Mouse (Mus musculus) forebrain, embryonic 13.5 days (tissue): ENCODE results near the gene Chordc1. TPM values are rescaled to one million over a fixed set of nuclear protein-coding genes. Genes with fewer than 3 reads are reported as not detected.
"Not testable (repeated sequence)": the region's sequence is repeated elsewhere in the genome, so short reads cannot be mapped to it uniquely, and the experiment has no call there.

ENCODE experiments used
- ATAC-seq: fragments of 200-750 bp; cut with Nextera tagmentation; 2 replicates; pipeline ENCODE4 v1.8.0; 2017
- H3K27ac ChIP-seq: fragments of 300-500 bp; sonication (generic); 2 replicates; pipeline ENCODE4 v1.5.1; 2015; ENCODE audit warnings: inconsistent platforms, mild to moderate bottlenecking, moderate library complexity
- H3K27me3 ChIP-seq: fragments of 300-500 bp; sonication (generic); 2 replicates; pipeline ENCODE4 v1.6.1; 2015; ENCODE audit warnings: mild to moderate bottlenecking, inconsistent platforms
- H3K36me3 ChIP-seq: fragments of 300-500 bp; sonication (generic); 2 replicates; pipeline ENCODE4 v1.6.1; 2015; ENCODE audit warnings: mild to moderate bottlenecking, inconsistent platforms; ENCODE audit not compliant: poor library complexity, severe bottlenecking
- H3K4me1 ChIP-seq: fragments of 300-500 bp; sonication (generic); 2 replicates; pipeline ENCODE4 v1.6.1; 2015; ENCODE audit warnings: inconsistent platforms
- H3K4me2 ChIP-seq: fragments of 300-500 bp; sonication (generic); 2 replicates; pipeline ENCODE4 v1.6.1; 2015; ENCODE audit warnings: inconsistent platforms, mild to moderate bottlenecking, moderate library complexity
- H3K4me3 ChIP-seq: fragments of 300-500 bp; sonication (generic); 2 replicates; pipeline ENCODE4 v1.5.1; 2015; ENCODE audit warnings: mild to moderate bottlenecking, inconsistent platforms
- H3K9ac ChIP-seq: fragments of 300-500 bp; sonication (generic); 2 replicates; pipeline ENCODE4 v1.6.1; 2015; ENCODE audit warnings: mild to moderate bottlenecking, inconsistent platforms
- H3K9me3 ChIP-seq: fragments of 300-500 bp; sonication (generic); replicated peaks from 2 replicates; pipeline ENCODE4 v1.6.1; 2016; ENCODE audit warnings: inconsistent platforms
- WGBS: fragments of 180-500 bp; shearing (Covaris S2); methylation state at CpG from one replicate; pipeline ENCODE4 v1.1.7; 2015; 5-methylcytosine and 5-hydroxymethylcytosine counted together
- polyA plus RNA-seq: library from polyadenylated mRNA; unstranded; fragments of >200 nt; fragmentation: Nextera tagmentation; extraction: Ambion mirVana; gene quantifications from 2 replicates; pipeline ENCODE4 v1.2.1, GENCODE M21; 2015

The Chordc1 gene
- 114 and 126 TPM in 2 replicates for polyA plus RNA-seq

DNA sequence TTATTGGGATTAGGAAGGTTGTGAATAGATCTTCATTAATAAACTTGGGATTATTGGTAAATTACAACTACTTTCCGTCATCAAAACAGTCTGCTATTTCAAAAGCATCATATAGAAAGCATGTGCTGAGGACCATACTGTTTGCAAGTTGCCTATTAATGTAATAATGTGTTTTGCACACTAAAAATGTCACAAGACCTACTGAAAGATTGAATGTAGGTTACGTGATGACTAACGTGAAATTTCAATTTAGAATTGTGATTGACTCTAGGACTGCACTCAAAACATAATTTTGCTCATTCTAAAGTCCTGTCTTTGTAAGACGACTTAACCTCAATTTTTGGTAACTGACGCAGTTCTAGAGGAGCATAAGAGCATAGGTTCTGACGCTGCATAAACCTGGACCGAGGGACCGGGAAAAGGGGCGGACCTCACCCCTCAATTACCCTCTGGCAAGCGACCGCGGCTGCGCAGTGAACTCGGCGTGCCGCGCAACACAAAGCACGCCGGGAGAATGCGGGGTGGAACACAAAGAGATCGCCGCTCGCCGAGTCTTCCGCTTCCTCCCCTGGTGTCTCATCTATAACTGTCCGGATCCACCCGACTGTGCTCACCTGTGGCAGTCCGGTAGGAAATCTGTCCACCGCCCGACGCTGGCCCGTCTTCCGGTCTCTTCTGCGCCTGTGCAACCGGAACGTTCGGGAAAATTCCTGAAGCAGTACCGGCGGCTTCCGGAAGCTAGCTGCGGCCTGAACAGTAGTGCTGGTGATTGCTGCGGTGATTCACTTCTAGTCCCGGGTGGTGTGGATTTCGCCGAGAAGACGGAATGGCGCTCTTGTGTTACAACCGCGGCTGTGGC is at the start of gene Chordc1:
Gene Chordc1, plus strand, starts transcription at position 555 of the 859 bp plus-strand sequence.
- Histone ChIP-seq H3K27ac (peak within 1 kb of the TSS; percentile 83), H3K36me3 (peaks cover 4% of the 10 kb centered on the region; the same call in 1 of the 2 replicates), H3K4me1 (peaks cover 17% of the 10 kb centered on the region), H3K4me2 (peak within 1 kb of the TSS; percentile 92), H3K4me3 (peak within 1 kb of the TSS; percentile 94), H3K9ac (peak within 1 kb of the TSS; percentile 96), H3K27me3 (no peaks in the 10 kb centered on the region), H3K9me3 (no peaks in the 10 kb centered on the region)
- ATAC-seq = peak; percentile 99
- WGBS = 3% methylated on average over 49 of the region's 49 CpGs

DNA sequence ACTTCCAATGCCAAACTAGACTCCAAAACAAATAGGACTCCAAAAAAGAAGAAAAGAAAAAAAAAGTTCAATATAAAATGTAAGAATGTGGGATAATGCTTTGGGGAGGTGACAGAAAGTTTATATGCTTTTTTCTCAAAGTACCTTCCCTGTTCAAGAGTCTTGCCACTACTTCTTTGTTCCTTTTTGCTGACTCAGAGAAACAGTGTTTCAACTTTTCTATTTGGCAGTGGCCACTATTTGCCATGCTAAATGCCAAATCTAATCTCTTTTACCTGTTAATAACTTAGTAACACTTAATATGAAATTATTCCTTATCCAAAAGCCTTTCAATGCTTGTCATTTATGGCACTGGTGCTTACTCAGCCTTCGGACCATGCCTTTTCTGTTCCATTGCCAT is 16.0 kb upstream of the Chordc1 start:
- H3K4me3 ChIP-seq = no peak overlapping the region
- H3K9me3 ChIP-seq = no peaks in the 10 kb centered on the region
- H3K4me2 ChIP-seq = no peak overlapping the region
- no peaks in the 10 kb centered on the region for H3K36me3 ChIP-seq
- no peak overlapping the region for H3K27ac ChIP-seq
- H3K27me3 ChIP-seq = no peaks in the 10 kb centered on the region
- ATAC-seq = no peak
- WGBS = 89% methylated on average over 1 of the region's 1 CpGs
- H3K4me1 ChIP-seq = no peaks in the 10 kb centered on the region
- no peak overlapping the region for H3K9ac ChIP-seq

DNA sequence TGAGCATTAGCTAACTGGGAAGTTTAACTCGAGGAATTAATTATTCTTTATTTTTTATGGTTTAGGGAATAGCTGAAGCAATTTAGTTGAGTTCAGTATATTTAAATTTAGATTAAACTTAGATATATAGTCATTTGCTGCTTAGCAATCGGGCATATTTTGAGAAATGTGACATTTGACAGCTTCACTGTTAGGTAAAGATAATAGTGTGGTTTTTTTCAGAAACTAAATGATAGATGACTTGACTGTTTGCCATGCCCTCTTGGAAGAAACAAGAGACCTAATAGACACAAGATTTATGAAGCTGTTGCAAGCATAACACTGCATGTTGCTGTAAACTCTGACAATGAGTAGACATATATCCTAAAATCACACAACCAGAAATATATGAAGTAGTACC is 15.1 kb upstream of the Chordc1 start:
- no peaks in the 10 kb centered on the region for H3K36me3 ChIP-seq
- H3K27me3 ChIP-seq = no peaks in the 10 kb centered on the region
- no peak overlapping the region for H3K4me3 ChIP-seq
- no peaks in the 10 kb centered on the region for H3K4me1 ChIP-seq
- no peaks in the 10 kb centered on the region for H3K9me3 ChIP-seq
- no peak overlapping the region for H3K9ac ChIP-seq
- 66% methylated on average over 2 of the region's 2 CpGs for WGBS
- H3K27ac ChIP-seq = no peak overlapping the region
- no peak overlapping the region for H3K4me2 ChIP-seq
- ATAC-seq = no peak

DNA sequence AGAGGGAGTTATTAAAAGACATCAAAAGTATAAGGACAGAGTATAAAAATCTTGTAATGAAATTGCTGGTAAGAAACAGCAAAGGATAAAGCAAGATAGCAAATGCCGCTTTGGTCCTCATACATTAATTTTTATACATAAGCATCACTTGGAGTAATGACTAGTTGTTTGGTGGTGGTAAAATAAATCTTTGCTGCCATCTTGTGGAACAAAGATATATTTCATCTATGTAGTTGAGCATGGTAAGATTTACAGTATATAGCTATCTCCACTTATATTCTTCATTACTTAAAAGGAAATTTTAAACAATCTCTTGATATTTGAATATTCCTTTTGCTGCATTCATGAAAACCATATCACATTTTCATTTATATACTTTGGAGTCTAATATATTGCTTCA is 14.4 kb upstream of the Chordc1 start:
- Histone ChIP-seq H3K9ac (no peak overlapping the region), H3K36me3 (no peaks in the 10 kb centered on the region), H3K27ac (no peak overlapping the region), H3K4me3 (no peak overlapping the region), H3K27me3 (no peaks in the 10 kb centered on the region), H3K4me2 (no peak overlapping the region), H3K9me3 (no peaks in the 10 kb centered on the region), H3K4me1 (no peaks in the 10 kb centered on the region)
- ATAC-seq = peak; percentile 86
- WGBS = 60% methylated on average over 1 of the region's 1 CpGs

DNA sequence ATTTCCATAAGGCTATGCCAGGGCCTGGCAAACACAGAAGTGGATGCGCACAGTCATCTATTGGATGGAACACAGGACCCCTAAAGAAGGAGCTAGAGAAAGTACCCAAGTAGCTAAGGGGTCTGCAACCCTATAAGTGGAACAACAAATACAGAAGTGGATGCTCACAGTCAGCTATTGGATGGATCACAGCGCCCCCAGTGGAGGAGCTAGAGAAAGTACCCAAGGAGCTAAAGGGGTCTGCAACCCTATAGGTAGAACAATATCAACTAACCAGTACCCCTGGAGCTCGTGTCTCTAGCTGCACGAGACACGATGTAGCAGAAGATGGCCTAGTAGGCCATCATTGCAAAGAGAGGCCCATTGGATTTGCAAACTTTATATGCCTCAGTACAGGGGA is 13.2 kb upstream of the Chordc1 start:
- not testable (repeated sequence) for H3K4me1 ChIP-seq, H3K27me3 ChIP-seq, H3K36me3 ChIP-seq, H3K4me3 ChIP-seq, ATAC-seq, H3K9me3 ChIP-seq, H3K9ac ChIP-seq, H3K27ac ChIP-seq, H3K4me2 ChIP-seq
- 29% methylated on average over 5 of the region's 5 CpGs for WGBS

DNA sequence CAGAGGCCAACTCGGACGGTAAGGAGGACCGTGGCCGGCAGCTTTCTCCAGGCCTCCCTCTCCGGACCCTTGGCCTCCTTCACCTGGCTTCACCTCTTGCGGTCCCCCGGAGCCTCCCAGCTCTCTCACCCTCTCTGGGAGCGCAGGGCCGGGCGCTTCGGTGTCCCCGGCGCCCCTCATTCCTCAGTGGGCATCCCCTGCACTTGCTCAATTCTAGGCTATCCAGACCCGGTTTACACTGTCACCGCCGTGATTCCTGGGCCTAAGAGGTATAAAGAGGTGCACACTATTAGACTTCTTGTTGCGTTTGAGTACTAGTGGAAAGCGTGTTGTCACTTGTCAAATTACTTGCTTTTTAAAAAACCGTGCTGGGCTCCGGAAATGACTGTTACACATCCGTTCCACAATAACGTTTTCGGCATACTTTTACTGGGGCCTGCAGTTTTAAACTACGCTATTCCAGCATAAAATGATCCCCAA is 558 bp downstream of the Chordc1 start:
- peaks cover 4% of the 10 kb centered on the region; the same call in 1 of the 2 replicates for H3K36me3 ChIP-seq
- peak overlapping the region; percentile 94 for H3K4me3 ChIP-seq
- H3K9me3 ChIP-seq = no peaks in the 10 kb centered on the region
- WGBS = 1% methylated on average over 24 of the region's 24 CpGs
- H3K4me2 ChIP-seq = peak overlapping the region; percentile 92
- H3K27me3 ChIP-seq = no peaks in the 10 kb centered on the region
- H3K9ac ChIP-seq = peak overlapping the region; percentile 96
- peak; percentile 66 for ATAC-seq
- peak overlapping the region; percentile 83 for H3K27ac ChIP-seq
- peaks cover 17% of the 10 kb centered on the region for H3K4me1 ChIP-seq

DNA sequence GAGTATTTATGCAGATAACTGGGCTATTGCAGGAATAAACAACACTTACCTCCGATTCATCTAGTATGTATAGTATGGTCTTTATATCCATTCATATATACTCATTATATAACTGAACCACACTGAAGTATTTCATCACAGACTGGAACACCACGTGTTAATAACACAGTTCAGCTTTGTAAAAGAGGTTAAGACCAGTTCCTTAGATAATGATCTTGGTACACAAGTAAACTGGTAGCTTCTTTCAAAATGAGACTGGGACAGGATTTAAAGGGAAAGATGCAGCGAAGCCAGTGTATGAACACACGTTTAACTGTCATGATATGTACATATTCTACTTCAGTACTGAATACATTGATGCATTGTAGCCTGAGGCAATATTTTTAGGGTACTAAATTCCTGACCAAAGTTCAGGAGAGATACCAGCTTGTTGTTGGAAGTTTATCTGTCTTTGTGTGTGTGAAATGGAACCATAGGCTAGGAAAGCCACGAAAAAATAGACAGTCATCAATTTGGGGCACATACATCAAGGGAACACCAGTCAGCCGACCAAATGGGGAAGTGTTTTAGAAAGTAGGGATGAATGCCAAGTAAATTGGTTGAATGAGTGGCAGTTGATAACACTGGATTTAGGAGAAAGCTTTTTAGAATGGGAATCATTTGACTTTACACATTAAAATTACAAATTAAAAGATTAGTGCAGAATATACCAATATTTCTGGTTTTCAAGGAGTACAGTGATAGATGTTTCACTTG is 1.3 kb downstream of the Chordc1 start:
- no peak for ATAC-seq
- 49% methylated on average over 6 of the region's 6 CpGs for WGBS
- Histone ChIP-seq H3K4me1 (peaks cover 17% of the 10 kb centered on the region), H3K9me3 (no peaks in the 10 kb centered on the region), H3K4me2 (peak overlapping the region; percentile 92), H3K4me3 (peak overlapping the region; percentile 94), H3K27me3 (no peaks in the 10 kb centered on the region), H3K27ac (no peak overlapping the region), H3K9ac (peak overlapping the region; percentile 96), H3K36me3 (peaks cover 6% of the 10 kb centered on the region)

DNA sequence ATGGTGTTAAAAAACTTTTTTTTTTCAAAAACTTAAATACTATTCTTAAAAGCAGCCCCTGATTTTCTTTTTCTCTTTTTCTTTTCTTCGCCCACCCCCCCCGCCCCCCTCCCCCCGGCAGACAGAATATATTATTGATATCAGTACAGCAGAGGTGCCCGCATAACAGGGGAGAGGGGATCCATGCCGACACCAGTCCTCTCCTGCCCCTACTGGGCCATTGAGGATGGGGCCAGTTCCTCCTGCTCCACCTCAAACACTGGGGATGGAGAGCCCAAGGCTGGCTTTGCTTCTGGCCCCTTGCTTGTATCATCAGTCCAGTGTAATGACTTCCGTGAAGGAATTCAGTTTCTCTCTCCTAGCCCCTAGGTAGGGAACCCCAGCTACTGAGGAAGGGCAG is 6.4 kb downstream of the Chordc1 start:
- H3K27ac ChIP-seq = no peak overlapping the region
- no peaks in the 10 kb centered on the region for H3K9me3 ChIP-seq
- no peak overlapping the region for H3K9ac ChIP-seq
- ATAC-seq = 0 out of 2 replicates have a peak, but pooled peaks have one; percentile 42
- 90% methylated on average over 6 of the region's 6 CpGs for WGBS
- peaks cover 11% of the 10 kb centered on the region for H3K4me1 ChIP-seq
- no peak overlapping the region for H3K4me3 ChIP-seq
- no peak overlapping the region for H3K4me2 ChIP-seq
- H3K36me3 ChIP-seq = peaks cover 51% of the 10 kb centered on the region
- H3K27me3 ChIP-seq = no peaks in the 10 kb centered on the region

DNA sequence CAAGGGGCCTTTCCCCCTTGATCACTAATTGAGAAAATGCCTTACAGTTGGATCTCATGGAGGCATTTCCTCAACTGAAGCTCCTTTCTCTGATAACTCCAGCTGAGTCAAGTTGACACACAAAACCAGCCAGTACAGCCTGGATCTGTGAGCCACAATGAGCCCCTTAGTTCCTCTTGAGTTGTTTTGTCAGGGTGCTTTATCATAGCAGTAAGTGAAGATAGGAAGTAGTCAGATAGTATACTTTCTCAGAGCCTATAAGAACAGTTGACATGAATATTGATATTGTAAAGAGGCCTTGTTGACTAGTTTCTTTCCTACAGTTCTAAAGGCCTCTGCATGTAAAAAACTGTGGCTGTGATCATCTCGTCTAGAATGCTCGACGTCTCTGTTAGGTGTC is 28.1 kb downstream of the Chordc1 start:
- no peak overlapping the region for H3K9ac ChIP-seq
- no peak overlapping the region for H3K4me2 ChIP-seq
- 0 out of 2 replicates have a peak, but pooled peaks cover 17% of the 10 kb centered on the region for H3K36me3 ChIP-seq
- WGBS = 94% methylated on average over 3 of the region's 3 CpGs
- no peaks in the 10 kb centered on the region for H3K4me1 ChIP-seq
- ATAC-seq = no peak
- no peak overlapping the region for H3K4me3 ChIP-seq
- no peaks in the 10 kb centered on the region for H3K9me3 ChIP-seq
- no peaks in the 10 kb centered on the region for H3K27me3 ChIP-seq
- H3K27ac ChIP-seq = no peak overlapping the region

Other genes starting within 250 kb of the Chordc1 start
- gene Naalad2, start 110.9 kb downstream of the Chordc1 start, polyA plus RNA-seq = 0.89 and 1.7 TPM in 2 replicates
- gene Ubtfl1, start 112.3 kb downstream of the Chordc1 start, polyA plus RNA-seq = not detected in 2 replicates
- 0.08 and 0.21 TPM in 2 replicates for gene Mbd3l2, start 138.5 kb downstream of the Chordc1 start, polyA plus RNA-seq
- 29.6 and 36.1 TPM in 2 replicates for gene Zfp558, start 186.1 kb downstream of the Chordc1 start, polyA plus RNA-seq
- gene Mbd3l1, start 186.2 kb downstream of the Chordc1 start, polyA plus RNA-seq = not detected in 2 replicates